Mouse (Mus musculus) forebrain, postnatal 0 days (tissue): Measurements from ENCODE around the gene Ube2c. TPM values are rescaled to one million over a fixed set of nuclear protein-coding genes. Genes with fewer than 3 reads are reported as not detected.
A peak's percentile ranks its signal among the peaks of the same experiment; 100 is the strongest.

Experiments used
- ATAC-seq: fragments of 200-750 bp; cut with Nextera tagmentation; 2 replicates; pipeline ENCODE4 v1.8.0; 2017; ENCODE audit warnings: mild to moderate bottlenecking, moderate library complexity
- DNase-seq: peaks from one replicate; pipeline ENCODE4 v3.0.0-alpha.2; 2015
- H3K27ac ChIP-seq: fragments of 300-500 bp; sonication (generic); 2 replicates; pipeline ENCODE4 v1.5.1; 2014; ENCODE audit warnings: low read depth, mild to moderate bottlenecking, antibody characterized with exemption, low read length, moderate library complexity, mixed read lengths
- H3K27me3 ChIP-seq: fragments of 300-500 bp; sonication (generic); 2 replicates; pipeline ENCODE4 v1.6.1; 2014; ENCODE audit warnings: mild to moderate bottlenecking, low read length, mixed read lengths; ENCODE audit not compliant: insufficient read depth
- H3K36me3 ChIP-seq: fragments of 300-500 bp; sonication (generic); 2 replicates; pipeline ENCODE4 v1.6.1; 2014; ENCODE audit warnings: mild to moderate bottlenecking, moderate library complexity; ENCODE audit not compliant: insufficient read depth
- H3K4me1 ChIP-seq: fragments of 300-500 bp; sonication (generic); 2 replicates; pipeline ENCODE4 v1.6.1; 2014; ENCODE audit warnings: antibody characterized with exemption; ENCODE audit not compliant: insufficient read depth
- H3K4me2 ChIP-seq: fragments of 300-500 bp; sonication (generic); 2 replicates; pipeline ENCODE4 v1.6.1; 2014; ENCODE audit warnings: low read depth, mild to moderate bottlenecking, moderate library complexity
- H3K4me3 ChIP-seq: fragments of 300-500 bp; sonication (generic); 2 replicates; pipeline ENCODE4 v1.5.1; 2014; ENCODE audit warnings: low read depth, low read length, mixed read lengths
- H3K9ac ChIP-seq: fragments of 300-500 bp; sonication (generic); 2 replicates; pipeline ENCODE4 v1.6.1; 2014; ENCODE audit warnings: mild to moderate bottlenecking
- H3K9me3 ChIP-seq: fragments of 300-500 bp; sonication (generic); 2 replicates; pipeline ENCODE4 v1.6.1; 2016; ENCODE audit warnings: low read length
- CTCF ChIP-seq: sonication (generic); IDR thresholded peaks from 2 replicates; pipeline ENCODE4 v1.5.1; 2016; ENCODE audit warnings: antibody characterized with exemption, control low read depth, low read depth
- WGBS: fragments of 180-500 bp; shearing (Covaris S2); extraction: QIAGEN DNeasy Blood & Tissue Kit; methylation state at CpG from one replicate; pipeline ENCODE4 v1.1.7; 2014; 5-methylcytosine and 5-hydroxymethylcytosine counted together
- polyA plus RNA-seq: library from polyadenylated mRNA; unstranded; fragments of >200 nt; fragmentation: Nextera tagmentation; extraction: Ambion mirVana; gene quantifications from 2 replicates; pipeline ENCODE4 v1.2.1, GENCODE M21; 2015
- total RNA-seq: library from RNA; depleted of rRNA; stranded (reverse); fragments of >200 nt; gene quantifications from 2 replicates; pipeline ENCODE4 v1.2.3, GENCODE M21; 2014

Ube2c gene
- total and polyA plus RNA-seq, 2 experiments from 2014 or later: 29.2 to 38.4 TPM

- peaks cover 25% of the 10 kb centered on the region for H3K36me3 ChIP-seq
- no peak overlapping the region for H3K9ac ChIP-seq
- 87% methylated on average over 10 of the region's 10 CpGs for WGBS
- no peaks in the 10 kb centered on the region for H3K9me3 ChIP-seq
- DNase-seq (no peak), ATAC-seq (no peak)
- H3K4me2 ChIP-seq: no peak overlapping the region
- H3K27me3 ChIP-seq: no peaks in the 10 kb centered on the region
- H3K4me1 ChIP-seq: peaks cover 4% of the 10 kb centered on the region
- no peak overlapping the region for H3K4me3 ChIP-seq
- TF ChIP-seq CTCF: no peak
- H3K27ac ChIP-seq: no peak overlapping the region
These were observed 18.1 kb downstream of the Ube2c start for GRCm38 (mm10) chr2:164787779-164788178.

GRCm38 (mm10) chr2:164788411-164788810, 18.7 kb downstream of the Ube2c start:
- Histone ChIP-seq H3K36me3 (peaks cover 32% of the 10 kb centered on the region), H3K4me2 (no peak overlapping the region), H3K4me1 (peaks cover 4% of the 10 kb centered on the region), H3K27ac (no peak overlapping the region), H3K9me3 (no peaks in the 10 kb centered on the region), H3K9ac (0 out of 2 replicates have a peak overlapping the region, but pooled peaks have one; percentile 26), H3K27me3 (no peaks in the 10 kb centered on the region), H3K4me3 (no peak overlapping the region)
- 70% methylated on average over 4 of the region's 4 CpGs for WGBS
- ATAC-seq (no peak), DNase-seq (no peak)
- TF ChIP-seq CTCF: no peak

- Histone ChIP-seq H3K9ac (no peak overlapping the region), H3K27me3 (no peaks in the 10 kb centered on the region), H3K4me3 (no peak overlapping the region), H3K4me2 (no peak overlapping the region), H3K9me3 (no peaks in the 10 kb centered on the region), H3K36me3 (peaks cover 44% of the 10 kb centered on the region), H3K4me1 (no peaks in the 10 kb centered on the region; the same call in 1 of the 2 replicates), H3K27ac (no peak overlapping the region)
- no peak for DNase-seq
- WGBS: 90% methylated on average over 4 of the region's 4 CpGs
- no peak for ATAC-seq
- no peak for TF ChIP-seq CTCF
These were observed 20.8 kb downstream of the Ube2c start for GRCm38 (mm10) chr2:164790451-164790850.

- no peak for TF ChIP-seq CTCF
- H3K27ac ChIP-seq: no peak overlapping the region
- H3K4me3 ChIP-seq: no peak overlapping the region
- H3K36me3 ChIP-seq: peaks cover 55% of the 10 kb centered on the region
- H3K9ac ChIP-seq: no peak overlapping the region
- no peaks in the 10 kb centered on the region for H3K9me3 ChIP-seq
- no peaks in the 10 kb centered on the region; the same call in 1 of the 2 replicates for H3K4me1 ChIP-seq
- no peak for ATAC-seq
- H3K4me2 ChIP-seq: no peak overlapping the region
- H3K27me3 ChIP-seq: no peaks in the 10 kb centered on the region
- 84% methylated on average over 18 of the region's 18 CpGs for WGBS
- DNase-seq: no peak
These were observed 22.2 kb downstream of the Ube2c start for GRCm38 (mm10) chr2:164791841-164792261.

- H3K36me3 ChIP-seq: peaks cover 58% of the 10 kb centered on the region
- WGBS: 93% methylated on average over 12 of the region's 12 CpGs
- H3K9me3 ChIP-seq: no peaks in the 10 kb centered on the region
- H3K4me3 ChIP-seq: no peak overlapping the region
- H3K27ac ChIP-seq: no peak overlapping the region
- no peak overlapping the region for H3K9ac ChIP-seq
- H3K4me2 ChIP-seq: no peak overlapping the region
- no peaks in the 10 kb centered on the region for H3K27me3 ChIP-seq
- no peaks in the 10 kb centered on the region for H3K4me1 ChIP-seq
- DNase-seq (no peak), ATAC-seq (no peak)
- no peak for TF ChIP-seq CTCF
These were observed 22.9 kb downstream of the Ube2c start for GRCm38 (mm10) chr2:164792400-164793190.

GRCm38 (mm10) chr2:164793236-164793635, 23.5 kb downstream of the Ube2c start:
- Histone ChIP-seq H3K4me1 (no peaks in the 10 kb centered on the region), H3K36me3 (peaks cover 62% of the 10 kb centered on the region)
- DNase-seq: no peak

GRCm38 (mm10) chr2:164793772-164794171, 24.1 kb downstream of the Ube2c start:
- H3K4me1 ChIP-seq: no peaks in the 10 kb centered on the region
- H3K4me2 ChIP-seq: no peak overlapping the region
- DNase-seq: no peak
- no peak overlapping the region for H3K4me3 ChIP-seq
- H3K9me3 ChIP-seq: no peaks in the 10 kb centered on the region
- no peaks in the 10 kb centered on the region for H3K27me3 ChIP-seq
- H3K36me3 ChIP-seq: peaks cover 62% of the 10 kb centered on the region
- peak; percentile 42; the same call in 1 of the 2 replicates for ATAC-seq
- no peak overlapping the region for H3K9ac ChIP-seq
- no peak for TF ChIP-seq CTCF
- H3K27ac ChIP-seq: no peak overlapping the region
- WGBS: 98% methylated on average over 2 of the region's 2 CpGs

More at GRCm38 (mm10) chr2:164793236-164793635, 23.5 kb downstream of the Ube2c start:
- H3K27ac ChIP-seq: no peak overlapping the region
- TF ChIP-seq CTCF: peak; percentile 73
- no peak overlapping the region for H3K4me2 ChIP-seq
- no peak overlapping the region for H3K9ac ChIP-seq
- H3K27me3 ChIP-seq: no peaks in the 10 kb centered on the region
- H3K9me3 ChIP-seq: no peaks in the 10 kb centered on the region
- peak; percentile 15; the same call in 1 of the 2 replicates for ATAC-seq
- WGBS: 81% methylated on average over 3 of the region's 3 CpGs
- H3K4me3 ChIP-seq: no peak overlapping the region
